Mouse (Mus musculus) E14TG2a.4 (cell line): ENCODE data around the gene Dnmt3a.
A peak's percentile ranks its signal among the peaks of the same experiment; 100 is the strongest.

ENCODE experiments used
- H3K27me3 ChIP-seq: 2 replicates; pipeline ENCODE4 v1.6.1; 2014; ENCODE audit warnings: low read length, control low read depth; ENCODE audit not compliant: insufficient read depth
- H3K36me3 ChIP-seq: 2 replicates; pipeline ENCODE4 v1.6.1; 2014; ENCODE audit warnings: low read length, control low read depth; ENCODE audit not compliant: insufficient read depth
- H3K4me1 ChIP-seq: replicated peaks from 2 replicates; pipeline ENCODE4 v1.6.1; 2014; ENCODE audit warnings: low read depth, low read length, control low read depth
- H3K4me3 ChIP-seq: replicated peaks from 2 replicates; pipeline ENCODE4 v1.5.1; 2014; ENCODE audit warnings: mild to moderate bottlenecking, low read length
- H3K9me3 ChIP-seq: 2 replicates; pipeline ENCODE4 v1.6.1; 2014; ENCODE audit warnings: low read length, control low read depth
- CTCF ChIP-seq: conservative IDR thresholded peaks from 2 replicates; pipeline ENCODE4 v1.5.1; 2014; ENCODE audit warnings: low read length
- NANOG ChIP-seq: IDR thresholded peaks from 2 replicates; pipeline ENCODE4 v1.6.1; 2014; ENCODE audit warnings: borderline replicate concordance, low read length, mixed read lengths
- POU5F1 ChIP-seq: IDR thresholded peaks from 2 replicates; pipeline ENCODE4 v1.6.1; 2014; ENCODE audit warnings: low read length, borderline replicate concordance

Dnmt3a gene

GRCm38 (mm10) chr12:3844335-3844734 lies 38.5 kb downstream of the Dnmt3a start:
- H3K9me3 ChIP-seq: no peaks in the 10 kb centered on the region
- H3K4me1 ChIP-seq: peaks cover 12% of the 10 kb centered on the region
- no peak overlapping the region for H3K4me3 ChIP-seq
- no peaks in the 10 kb centered on the region for H3K36me3 ChIP-seq
- TF ChIP-seq NANOG (no peak), CTCF (no peak), POU5F1 (no peak)
- H3K27me3 ChIP-seq: no peaks in the 10 kb centered on the region

GRCm38 (mm10) chr12:3849481-3849880 lies 43.7 kb downstream of the Dnmt3a start:
- no peak for TF ChIP-seq CTCF
- TF ChIP-seq POU5F1: no peak
- no peak for TF ChIP-seq NANOG
- Histone ChIP-seq H3K27me3 (no peaks in the 10 kb centered on the region), H3K9me3 (no peaks in the 10 kb centered on the region), H3K4me1 (peaks cover 37% of the 10 kb centered on the region), H3K36me3 (no peaks in the 10 kb centered on the region), H3K4me3 (no peak overlapping the region)

GRCm38 (mm10) chr12:3850165-3850564 lies 44.4 kb downstream of the Dnmt3a start:
- TF ChIP-seq NANOG: no peak

GRCm38 (mm10) chr12:3850731-3851130 lies 44.9 kb downstream of the Dnmt3a start:
- H3K4me1 ChIP-seq: peaks cover 36% of the 10 kb centered on the region
- no peaks in the 10 kb centered on the region for H3K36me3 ChIP-seq
- no peak overlapping the region for H3K4me3 ChIP-seq
- no peaks in the 10 kb centered on the region for H3K27me3 ChIP-seq
- TF ChIP-seq CTCF (no peak), POU5F1 (no peak), NANOG (no peak)
- no peaks in the 10 kb centered on the region for H3K9me3 ChIP-seq

More at GRCm38 (mm10) chr12:3850165-3850564, 44.4 kb downstream of the Dnmt3a start:
- Histone ChIP-seq H3K4me3 (no peak overlapping the region), H3K27me3 (no peaks in the 10 kb centered on the region), H3K36me3 (no peaks in the 10 kb centered on the region), H3K4me1 (peaks cover 36% of the 10 kb centered on the region), H3K9me3 (no peaks in the 10 kb centered on the region)

GRCm38 (mm10) chr12:3851179-3851578 lies 45.4 kb downstream of the Dnmt3a start:
- Histone ChIP-seq H3K36me3 (no peaks in the 10 kb centered on the region), H3K4me3 (no peak overlapping the region), H3K27me3 (no peaks in the 10 kb centered on the region), H3K9me3 (no peaks in the 10 kb centered on the region), H3K4me1 (peaks cover 40% of the 10 kb centered on the region)
- TF ChIP-seq NANOG (no peak), POU5F1 (no peak), CTCF (no peak)

GRCm38 (mm10) chr12:3852521-3852920 lies 46.7 kb downstream of the Dnmt3a start:
- Histone ChIP-seq H3K4me1 (peaks cover 46% of the 10 kb centered on the region), H3K27me3 (no peaks in the 10 kb centered on the region), H3K4me3 (no peak overlapping the region), H3K36me3 (no peaks in the 10 kb centered on the region), H3K9me3 (no peaks in the 10 kb centered on the region)
- TF ChIP-seq NANOG (no peak), CTCF (peak; percentile 54)

GRCm38 (mm10) chr12:3854419-3854818 lies 48.6 kb downstream of the Dnmt3a start:
- Histone ChIP-seq H3K9me3 (no peaks in the 10 kb centered on the region), H3K36me3 (no peaks in the 10 kb centered on the region), H3K27me3 (no peaks in the 10 kb centered on the region), H3K4me1 (peaks cover 44% of the 10 kb centered on the region), H3K4me3 (no peak overlapping the region)
- no peak for TF ChIP-seq NANOG
- TF ChIP-seq CTCF: no peak
- no peak for TF ChIP-seq POU5F1

- TF ChIP-seq POU5F1: no peak
- TF ChIP-seq CTCF: no peak
- TF ChIP-seq NANOG: no peak
- H3K9me3 ChIP-seq: no peaks in the 10 kb centered on the region
- H3K4me1 ChIP-seq: peaks cover 29% of the 10 kb centered on the region
- H3K36me3 ChIP-seq: no peaks in the 10 kb centered on the region
- H3K27me3 ChIP-seq: no peaks in the 10 kb centered on the region
- 0 out of 2 replicates have a peak overlapping the region, but pooled peaks have one; percentile 2 for H3K4me3 ChIP-seq
Measured at GRCm38 (mm10) chr12:3855762-3856501, 50.1 kb downstream of the Dnmt3a start.

- Histone ChIP-seq H3K9me3 (no peaks in the 10 kb centered on the region), H3K36me3 (no peaks in the 10 kb centered on the region), H3K4me1 (peaks cover 30% of the 10 kb centered on the region), H3K27me3 (no peaks in the 10 kb centered on the region), H3K4me3 (no peak overlapping the region)
- TF ChIP-seq NANOG (no peak), CTCF (no peak), POU5F1 (no peak)
Measured at GRCm38 (mm10) chr12:3856748-3857147, 50.9 kb downstream of the Dnmt3a start.
